Mouse (Mus musculus) heart, postnatal 0 days (tissue): ENCODE data around the gene Igfbp1. TPM values are rescaled to one million over a fixed set of nuclear protein-coding genes. Genes with fewer than 3 reads are reported as not detected.

Experiments used
- ATAC-seq: fragments of 200-750 bp; cut with Nextera tagmentation; 2 replicates; pipeline ENCODE4 v1.8.0; 2017; ENCODE audit warnings: low read depth, moderate number of reproducible peaks, moderate library complexity; ENCODE audit not compliant: insufficient read depth
- DNase-seq: peaks from one replicate; pipeline ENCODE4 v3.0.0-alpha.2; 2016; ENCODE audit warnings: low spot score
- H3K27ac ChIP-seq: fragments of 300-500 bp; sonication (generic); 2 replicates; pipeline ENCODE4 v1.5.1; 2014; ENCODE audit warnings: low read depth, mild to moderate bottlenecking
- H3K27me3 ChIP-seq: fragments of 300-500 bp; sonication (generic); 2 replicates; pipeline ENCODE4 v1.6.1; 2014; ENCODE audit warnings: low read length, mixed read lengths; ENCODE audit not compliant: control insufficient read depth, insufficient read depth
- H3K36me3 ChIP-seq: fragments of 300-500 bp; sonication (generic); replicated peaks from 2 replicates; pipeline ENCODE4 v1.6.1; 2014; ENCODE audit warnings: low read length, mixed read lengths; ENCODE audit not compliant: control insufficient read depth, insufficient read depth
- H3K4me1 ChIP-seq: fragments of 300-500 bp; sonication (generic); 2 replicates; pipeline ENCODE4 v1.6.1; 2014; ENCODE audit warnings: antibody characterized with exemption; ENCODE audit not compliant: control insufficient read depth, insufficient read depth
- H3K4me2 ChIP-seq: fragments of 300-500 bp; sonication (generic); 2 replicates; pipeline ENCODE4 v1.6.1; 2014; ENCODE audit warnings: low read depth, mild to moderate bottlenecking, low read length, moderate library complexity
- H3K4me3 ChIP-seq: fragments of 300-500 bp; sonication (generic); 2 replicates; pipeline ENCODE4 v1.5.1; 2014; ENCODE audit warnings: low read depth, low read length
- H3K9ac ChIP-seq: fragments of 300-500 bp; sonication (generic); replicated peaks from 2 replicates; pipeline ENCODE4 v1.6.1; 2014; ENCODE audit warnings: low read depth, low read length, mixed read lengths
- H3K9me3 ChIP-seq: fragments of 300-500 bp; sonication (generic); replicated peaks from 2 replicates; pipeline ENCODE4 v1.6.1; 2016; ENCODE audit warnings: low read length; ENCODE audit not compliant: control insufficient read depth
- CTCF ChIP-seq: IDR thresholded peaks from 2 replicates; pipeline ENCODE4 v1.5.1; 2016; ENCODE audit warnings: antibody characterized with exemption, control low read depth, low read depth
- EP300 ChIP-seq: IDR thresholded peaks from 2 replicates; pipeline ENCODE4 v1.6.1; 2016; ENCODE audit warnings: antibody characterized with exemption, low read depth
- WGBS: fragments of 180-500 bp; shearing (Covaris S2); extraction: QIAGEN DNeasy Blood & Tissue Kit; methylation state at CpG from one replicate; pipeline ENCODE4 v1.1.7; 2014; 5-methylcytosine and 5-hydroxymethylcytosine counted together
- polyA plus RNA-seq: library from polyadenylated mRNA; unstranded; fragments of >200 nt; fragmentation: Nextera tagmentation; extraction: Ambion mirVana; gene quantifications from 2 replicates; pipeline ENCODE4 v1.2.1, GENCODE M21; 2015
- total RNA-seq: library from RNA; depleted of rRNA; stranded (reverse); fragments of >200 nt; gene quantifications from 2 replicates; pipeline ENCODE4 v1.2.3, GENCODE M21; 2014; ENCODE audit warnings: low replicate concordance; rRNA removed

Gene Igfbp1
- total and polyA plus RNA-seq, 2 experiments from 2014 or later, result 10.6 TPM; not detected in 1

DNA sequence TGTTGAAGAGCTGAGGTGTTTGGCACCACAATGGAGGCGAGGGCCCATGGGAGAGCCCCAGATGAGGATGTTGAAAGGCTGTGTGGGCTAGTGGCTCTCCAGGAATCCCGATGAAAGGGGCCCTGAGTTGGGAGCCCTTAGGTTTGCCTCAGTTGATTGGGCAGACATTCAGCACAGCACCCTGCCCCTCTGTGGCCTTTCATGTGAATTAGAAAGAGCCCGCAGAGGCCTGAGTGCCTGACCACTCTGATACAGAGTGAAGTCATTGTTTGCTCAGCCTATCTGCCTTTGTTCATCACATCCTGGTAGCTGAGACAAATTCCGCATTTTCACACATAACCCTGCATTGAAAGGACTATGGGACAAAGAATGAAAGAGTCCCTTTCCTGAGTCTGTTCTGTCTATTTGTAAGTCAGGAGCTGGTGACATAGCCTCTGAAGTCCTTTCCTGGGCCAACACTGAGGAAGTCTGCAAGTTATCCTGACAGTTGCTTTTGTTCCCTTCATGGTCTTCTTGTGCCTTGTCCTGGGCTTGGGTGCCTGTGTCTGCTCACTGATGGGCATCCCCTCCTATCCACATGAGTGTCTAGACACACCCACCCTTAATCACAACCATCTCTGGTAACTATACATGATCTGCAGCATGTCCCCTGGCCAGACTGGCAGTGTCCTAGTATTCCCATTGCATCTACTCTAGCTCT, 41.6 kb downstream of the Igfbp1 start:
- DNase-seq (peak; percentile 39), ATAC-seq (peak; percentile 50)
- Histone ChIP-seq H3K27ac (peak overlapping the region; percentile 51), H3K4me1 (no peaks in the 10 kb centered on the region), H3K27me3 (no peaks in the 10 kb centered on the region), H3K9ac (no peak overlapping the region), H3K4me3 (no peak overlapping the region), H3K36me3 (no peaks in the 10 kb centered on the region), H3K4me2 (no peak overlapping the region), H3K9me3 (no peaks in the 10 kb centered on the region)
- no peak for TF ChIP-seq EP300
- 61% methylated on average over 4 of the region's 4 CpGs for WGBS

DNA sequence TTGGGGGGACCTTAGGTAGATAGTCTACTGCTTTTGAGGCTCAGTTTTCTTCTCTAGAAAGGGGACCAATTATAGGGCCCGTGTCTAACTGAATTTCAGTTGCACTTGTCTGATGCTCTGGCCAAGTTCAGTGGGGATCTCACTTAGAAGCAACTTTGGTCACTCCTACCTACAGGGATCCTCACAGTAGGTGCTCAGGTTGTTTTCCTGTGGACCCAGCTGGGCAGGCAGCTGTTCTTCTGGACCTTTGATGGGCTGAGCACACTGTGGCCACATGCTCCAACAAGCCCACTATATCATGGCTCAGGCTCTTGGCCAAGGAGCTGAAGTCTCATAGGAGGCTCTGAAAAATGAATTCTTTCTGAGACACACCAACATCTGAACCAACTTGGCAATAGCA, 47.2 kb downstream of the Igfbp1 start:
- H3K4me1 ChIP-seq, result no peaks in the 10 kb centered on the region
- H3K9ac ChIP-seq, result no peak overlapping the region
- ATAC-seq (no peak), DNase-seq (no peak)
- H3K4me2 ChIP-seq, result no peak overlapping the region
- TF ChIP-seq EP300 (no peak), CTCF (no peak)
- 69% methylated on average over 1 of the region's 1 CpGs for WGBS
- no peak overlapping the region for H3K4me3 ChIP-seq
- no peaks in the 10 kb centered on the region for H3K9me3 ChIP-seq
- no peak overlapping the region for H3K27ac ChIP-seq
- H3K36me3 ChIP-seq, result no peaks in the 10 kb centered on the region
- no peaks in the 10 kb centered on the region for H3K27me3 ChIP-seq

DNA sequence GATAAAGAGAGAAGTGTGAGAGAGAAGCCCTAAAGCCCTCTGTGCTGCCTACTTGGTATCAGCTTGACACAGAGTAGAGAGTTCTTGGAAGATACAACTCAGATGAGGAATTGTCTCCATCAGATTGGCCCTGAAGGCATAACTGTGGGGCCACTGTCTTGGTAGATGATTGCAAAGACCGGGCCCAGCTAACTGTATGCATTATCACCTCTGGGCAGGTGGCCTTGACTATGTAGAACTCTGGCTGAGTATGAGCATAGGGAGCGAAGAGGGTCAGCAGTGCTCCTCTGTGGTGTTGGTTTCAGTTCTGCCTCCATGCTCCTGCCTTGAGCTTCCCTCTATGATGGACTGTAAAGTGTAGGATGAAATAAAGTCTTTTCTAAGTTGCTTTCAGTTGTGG, 52.8 kb downstream of the Igfbp1 start:
- Histone ChIP-seq H3K9ac (no peak overlapping the region), H3K4me3 (no peak overlapping the region), H3K9me3 (no peaks in the 10 kb centered on the region), H3K27me3 (no peaks in the 10 kb centered on the region), H3K27ac (no peak overlapping the region), H3K36me3 (no peaks in the 10 kb centered on the region), H3K4me2 (no peak overlapping the region), H3K4me1 (no peaks in the 10 kb centered on the region)
- TF ChIP-seq EP300 (no peak), CTCF (no peak)
- DNase-seq (no peak), ATAC-seq (no peak)
- 76% methylated on average over 2 of the region's 2 CpGs for WGBS

DNA sequence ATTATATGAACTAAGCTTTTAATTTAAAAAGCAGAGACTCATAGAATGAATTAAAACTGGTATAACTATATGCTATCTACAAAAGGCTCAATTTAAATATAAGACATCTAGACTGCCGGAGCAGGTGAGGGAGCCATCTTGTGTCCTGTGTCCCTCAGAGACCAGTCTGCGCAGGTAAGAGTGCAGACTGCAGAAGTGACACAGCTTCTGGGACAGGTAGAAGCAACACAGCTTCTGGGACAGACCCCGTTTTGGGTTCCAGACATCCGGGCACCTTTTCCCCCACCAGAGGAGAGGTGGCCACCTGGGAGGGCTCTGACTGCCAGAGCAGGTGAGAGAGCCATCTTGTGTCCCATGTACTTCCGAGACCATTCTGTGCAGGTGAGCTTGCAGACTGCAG, 53.3 kb downstream of the Igfbp1 start:
- ATAC-seq (no peak), DNase-seq (no peak)
- TF ChIP-seq EP300 (no peak), CTCF (no peak)
- Histone ChIP-seq H3K4me3 (no peak overlapping the region), H3K9me3 (no peaks in the 10 kb centered on the region), H3K36me3 (no peaks in the 10 kb centered on the region), H3K4me2 (no peak overlapping the region), H3K4me1 (no peaks in the 10 kb centered on the region), H3K9ac (no peak overlapping the region), H3K27ac (no peak overlapping the region), H3K27me3 (no peaks in the 10 kb centered on the region)
- 85% methylated on average over 5 of the region's 5 CpGs for WGBS

Other genes with a start within 250 kb of the Igfbp1 start
- 1.6 and 2.9 TPM in 2 replicates for gene Adcy1, start 134.3 kb upstream of the Igfbp1 start, total RNA-seq
- 0.22 and 0.30 TPM in 2 replicates for gene Adcy1, start 134.3 kb upstream of the Igfbp1 start, polyA plus RNA-seq
- gene Gm11985, start 9.2 kb upstream of the Igfbp1 start, total RNA-seq, result not detected in 2 replicates
- gene Gm11985, start 9.2 kb upstream of the Igfbp1 start, polyA plus RNA-seq, result not detected in 2 replicates
- gene Igfbp3, start 16.1 kb downstream of the Igfbp1 start, total RNA-seq, result 46.5 and 59.5 TPM in 2 replicates
- gene Igfbp3, start 16.1 kb downstream of the Igfbp1 start, polyA plus RNA-seq, result 17.2 and 18.1 TPM in 2 replicates